Mouse (Mus musculus) inflammation-experienced regulatory T-cells, adult 6 months (primary cell): ENCODE results near the gene Rraga. TPM values are rescaled to one million over a fixed set of nuclear protein-coding genes. Genes with fewer than 3 reads are reported as not detected.
"Not testable (repeated sequence)": the region's sequence is repeated elsewhere in the genome, so short reads cannot be mapped to it uniquely, and the experiment has no call there.

Experiments used
- ATAC-seq: one replicate; pipeline ENCODE4 v1.8.0; 2017
- polyA plus RNA-seq, 3 experiments: library from polyadenylated mRNA; unstranded; fragments of 100-300 nt; shearing (Covaris generic); gene quantifications; one replicate each; pipeline ENCODE4 v1.2.1; 2017

Rraga gene
- polyA plus RNA-seq, 3 experiments from 2014 or later = 25.1 to 61.8 (median 27.9) TPM

DNA sequence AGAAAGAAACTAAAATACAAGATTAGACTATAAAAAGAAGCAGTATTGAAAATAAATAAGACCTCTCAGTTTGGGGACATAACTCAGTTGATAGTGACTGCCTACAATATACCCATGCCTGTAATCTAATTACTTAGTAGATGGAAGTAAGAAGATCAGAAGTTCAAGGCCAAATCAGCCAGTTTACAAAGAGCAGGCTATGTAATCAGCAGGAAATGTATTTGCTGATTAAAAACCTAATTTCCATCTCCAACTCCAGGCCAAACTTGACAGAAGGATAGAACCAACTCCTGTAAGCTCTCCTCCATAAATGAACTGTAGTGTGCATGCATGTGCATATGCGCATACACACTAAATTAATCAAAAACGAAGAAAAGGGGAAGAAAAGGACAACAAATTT is 15.8 kb downstream of the Rraga start:
- ATAC-seq = no peak

GRCm38 (mm10) chr4:86611524-86612288 is 36.2 kb downstream of the Rraga start, which contains the start of gene Haus6:
Gene Haus6 (minus strand): TSS chr4:86612055.
- peak; percentile 99 for ATAC-seq

DNA sequence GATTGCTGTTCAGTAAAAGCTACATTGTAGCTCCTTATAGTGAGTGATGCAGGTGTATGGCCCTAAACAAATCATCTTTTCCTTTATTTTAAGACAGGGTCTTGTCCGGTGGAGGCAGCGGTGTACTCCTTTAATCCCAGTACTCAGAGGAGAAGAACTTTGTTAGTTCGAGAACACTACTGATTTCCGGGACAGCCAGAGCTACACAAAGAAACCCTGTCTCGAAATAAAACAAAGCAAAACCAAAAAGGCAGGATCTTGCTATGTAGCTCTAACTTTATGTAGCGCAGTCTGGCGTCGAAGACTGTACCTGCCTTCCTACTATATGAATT is 36.8 kb downstream of the Rraga start:
- ATAC-seq = peak; percentile 24

GRCm38 (mm10) chr4:86620506-86620905 is 45.0 kb downstream of the Rraga start:
- no peak for ATAC-seq

DNA sequence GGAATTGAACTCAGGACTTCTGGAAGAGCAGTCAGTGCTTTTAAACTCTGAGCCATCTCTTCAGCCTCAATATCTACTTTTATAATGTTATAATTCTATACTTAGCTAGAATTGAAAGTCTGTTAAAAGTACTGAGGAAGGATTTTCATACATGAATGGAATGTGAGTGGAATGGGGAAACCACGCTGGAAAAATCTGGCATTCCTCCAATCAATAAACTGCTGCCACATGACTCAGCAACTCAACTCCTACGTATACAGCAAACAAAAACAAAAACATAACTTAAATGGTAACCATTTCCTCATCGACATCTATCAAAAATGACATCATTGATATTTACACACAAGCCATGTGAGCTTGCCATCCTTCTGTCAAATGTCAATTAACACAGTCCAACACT is 46.6 kb downstream of the Rraga start:
- ATAC-seq = no peak

DNA sequence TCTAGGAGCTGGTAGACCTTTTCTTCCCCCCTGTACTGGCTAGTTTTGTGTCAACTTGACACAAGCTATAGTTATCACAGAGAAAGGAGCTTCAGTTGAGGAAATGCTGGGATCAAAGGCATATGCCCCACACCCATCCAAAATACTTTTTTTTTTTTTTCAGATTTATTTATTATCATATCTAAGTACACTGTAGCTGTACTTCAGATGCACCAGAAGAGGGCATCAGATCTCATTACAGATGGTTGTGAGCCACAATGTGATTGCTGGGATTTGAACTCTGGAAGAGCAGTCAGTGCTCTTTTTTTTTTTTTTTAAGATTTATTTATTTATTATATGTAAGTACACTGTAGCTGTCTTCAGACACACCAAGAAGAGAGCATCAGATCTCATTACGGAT is 47.1 kb downstream of the Rraga start:
- ATAC-seq = not testable (repeated sequence)

GRCm38 (mm10) chr4:86625463-86625862 is 50.0 kb downstream of the Rraga start:
- no peak for ATAC-seq

GRCm38 (mm10) chr4:86626496-86626895 is 51.0 kb downstream of the Rraga start:
- ATAC-seq = not testable (repeated sequence)

Other genes with a start within 250 kb of the Rraga start
- not detected for gene Saxo1, start 17.3 kb upstream of the Rraga start, polyA plus RNA-seq
- 10 to 100 TPM; 12.1 to 26.0 (median 13.4) TPM for gene Haus6, start 36.4 kb downstream of the Rraga start, polyA plus RNA-seq
- gene Plin2, start 94.4 kb downstream of the Rraga start, polyA plus RNA-seq = 10 to 100 TPM; 21.1 to 33.4 (median 21.3) TPM
- gene Dennd4c, start 172.9 kb downstream of the Rraga start, polyA plus RNA-seq = 1 to 10 TPM; 6.6 to 9.9 (median 8.8) TPM